Mouse (Mus musculus) liver, adult 2 months (tissue): ENCODE measurements at regions not wholly inside any gene's neighbourhood (a gene's known extent, or its start where the extent isn't known, plus 50 kb on each side); places are given as distances from the start of the nearest gene placed in this dataset.

Source experiments
- DNase-seq: peaks from one replicate; pipeline ENCODE4 v3.0.0-alpha.2; 2011; ENCODE audit warnings: low read depth, low spot score; ENCODE audit errors: extremely low read depth
- H3K27ac ChIP-seq: fragments of 200-500 bp; replicated peaks from 2 replicates; pipeline ENCODE4 v1.5.1; 2012; ENCODE audit warnings: low read depth, mild to moderate bottlenecking, control low read depth, inconsistent platforms, low read length; ENCODE audit not compliant: insufficient read depth
- H3K27me3 ChIP-seq: fragments of 200-500 bp; 2 replicates; pipeline ENCODE4 v1.6.1; 2012; ENCODE audit warnings: mild to moderate bottlenecking, moderate library complexity, low read length, inconsistent platforms; ENCODE audit not compliant: control insufficient read depth, insufficient read depth
- H3K36me3 ChIP-seq: fragments of 200-500 bp; 2 replicates; pipeline ENCODE4 v1.6.1; 2012; ENCODE audit warnings: low read length, inconsistent platforms; ENCODE audit not compliant: control insufficient read depth, insufficient read depth
- H3K4me1 ChIP-seq: fragments of 200-500 bp; 2 replicates; pipeline ENCODE4 v1.6.1; 2011; ENCODE audit warnings: low read length; ENCODE audit not compliant: control insufficient read depth, insufficient read depth
- H3K4me3 ChIP-seq: fragments of 200-500 bp; 2 replicates; pipeline ENCODE4 v1.5.1; 2011; ENCODE audit warnings: low read depth, mild to moderate bottlenecking, control low read depth, low read length, moderate library complexity; ENCODE audit not compliant: insufficient read depth
- H3K79me2 ChIP-seq: fragments of 200-500 bp; 2 replicates; pipeline ENCODE4 v1.6.1; 2012; ENCODE audit warnings: inconsistent platforms, mild to moderate bottlenecking, low read length, moderate library complexity; ENCODE audit not compliant: control insufficient read depth, insufficient read depth
- H3K9ac ChIP-seq: fragments of 200-500 bp; 2 replicates; pipeline ENCODE4 v1.6.1; 2012; ENCODE audit warnings: low read depth, mild to moderate bottlenecking, control low read depth, inconsistent platforms, low read length
- CTCF ChIP-seq: fragments of 200-500 bp; IDR thresholded peaks from 2 replicates; pipeline ENCODE4 v1.5.1; 2011; ENCODE audit warnings: low read depth, low read length, control low read depth
- POLR2A ChIP-seq: fragments of 200-500 bp; IDR thresholded peaks from 2 replicates; pipeline ENCODE4 v1.6.1; 2011; ENCODE audit warnings: low read length, control low read depth; ENCODE audit not compliant: insufficient read depth; ENCODE audit errors: extremely low read depth
- WGBS: fragments of 180-500 bp; shearing (Covaris S2); methylation state at CpG from one replicate; pipeline ENCODE4 v1.1.7; 2018; 5-methylcytosine and 5-hydroxymethylcytosine counted together

GRCm38 (mm10) chr2:82508595-82508994, 434.8 kb upstream of the Fsip2 start:
- DNase-seq: no peak
- 54% methylated on average over 1 of the region's 1 CpGs for WGBS

DNA sequence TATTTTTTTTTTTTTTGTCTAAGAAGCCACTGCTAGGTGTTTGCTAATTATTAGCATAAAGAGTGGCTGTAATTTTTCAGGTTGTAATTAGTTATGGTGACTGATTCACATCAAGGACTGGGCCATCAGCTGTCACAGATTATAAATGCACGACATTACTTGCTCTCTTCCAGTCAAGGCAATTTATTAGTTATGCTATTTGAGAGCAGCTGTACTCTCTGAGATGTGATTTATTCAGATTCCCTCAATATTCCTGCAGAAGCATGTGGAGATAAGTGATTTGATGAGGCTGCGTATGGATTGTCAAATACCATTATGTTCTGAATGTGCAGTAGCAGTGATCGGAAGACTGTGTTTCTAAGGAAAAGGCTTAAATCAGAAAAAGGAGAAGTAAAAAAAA, 428.3 kb upstream of the Fsip2 start:
- DNase-seq: no peak
- Histone ChIP-seq H3K4me1 (no peaks in the 10 kb centered on the region), H3K4me3 (no peak overlapping the region), H3K9ac (no peak overlapping the region), H3K36me3 (no peaks in the 10 kb centered on the region), H3K27me3 (no peaks in the 10 kb centered on the region), H3K79me2 (no peaks in the 10 kb centered on the region), H3K27ac (no peak overlapping the region)
- whole genome bisulfite sequencing: 88% methylated on average over 3 of the region's 3 CpGs
- TF ChIP-seq POLR2A: no peak
- no peak for TF ChIP-seq CTCF

More at GRCm38 (mm10) chr2:82508595-82508994, 434.8 kb upstream of the Fsip2 start:
- H3K4me1 ChIP-seq: no peaks in the 10 kb centered on the region
- H3K9ac ChIP-seq: no peak overlapping the region
- no peak for TF ChIP-seq CTCF
- TF ChIP-seq POLR2A: no peak
- H3K79me2 ChIP-seq: no peaks in the 10 kb centered on the region
- H3K36me3 ChIP-seq: no peaks in the 10 kb centered on the region
- H3K27me3 ChIP-seq: no peaks in the 10 kb centered on the region
- no peak overlapping the region for H3K4me3 ChIP-seq
- no peak overlapping the region for H3K27ac ChIP-seq

DNA sequence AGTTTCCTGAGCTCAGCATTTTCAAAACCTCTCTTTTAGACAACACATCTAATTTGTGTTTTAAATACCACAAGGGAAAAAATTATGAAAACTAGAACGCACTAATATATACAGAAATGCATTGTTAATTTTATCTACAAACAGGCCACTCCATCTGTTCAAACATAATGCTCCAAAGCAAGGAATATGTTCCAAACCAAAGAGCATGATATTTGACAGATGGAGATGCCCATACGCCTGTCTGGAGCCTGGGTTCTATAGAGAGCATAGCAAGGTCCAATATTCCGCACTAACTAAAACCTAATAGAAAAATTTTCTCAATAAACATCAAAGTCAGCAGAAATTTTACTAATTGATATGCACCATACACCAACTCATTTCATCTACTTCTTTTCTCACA, 423.5 kb upstream of the Fsip2 start:
- no peak for TF ChIP-seq POLR2A
- no peak for TF ChIP-seq CTCF
- Histone ChIP-seq H3K79me2 (no peaks in the 10 kb centered on the region), H3K4me3 (no peak overlapping the region), H3K9ac (no peak overlapping the region), H3K4me1 (no peaks in the 10 kb centered on the region), H3K36me3 (no peaks in the 10 kb centered on the region), H3K27me3 (no peaks in the 10 kb centered on the region), H3K27ac (no peak overlapping the region)
- 87% methylated on average over 3 of the region's 3 CpGs for WGBS
- no peak for DNase-seq

DNA sequence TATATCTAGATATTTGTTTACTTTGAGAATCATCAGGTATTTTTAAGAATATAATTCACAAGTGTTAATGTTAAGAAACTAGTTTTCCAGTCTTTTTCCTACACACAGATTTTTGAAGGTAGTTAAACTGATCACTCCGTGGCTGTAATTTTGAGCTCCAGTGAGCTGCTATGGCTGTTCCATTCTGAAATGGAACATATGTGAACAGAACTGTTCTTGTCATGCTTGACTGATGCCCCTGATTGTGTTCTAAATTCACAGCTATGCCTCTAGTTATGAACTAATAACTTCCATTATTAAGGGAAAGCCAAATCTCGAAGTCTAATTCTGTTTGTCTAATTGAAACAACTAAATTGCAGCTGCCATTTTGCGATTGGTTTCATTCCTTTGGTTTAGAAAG, 404.5 kb upstream of the Fsip2 start:
- Histone ChIP-seq H3K27ac (no peak overlapping the region), H3K4me1 (no peaks in the 10 kb centered on the region), H3K27me3 (no peaks in the 10 kb centered on the region), H3K9ac (no peak overlapping the region), H3K4me3 (no peak overlapping the region), H3K36me3 (no peaks in the 10 kb centered on the region), H3K79me2 (no peaks in the 10 kb centered on the region)
- TF ChIP-seq POLR2A (no peak), CTCF (no peak)
- no peak for DNase-seq
- 82% methylated on average over 3 of the region's 3 CpGs for WGBS

DNA sequence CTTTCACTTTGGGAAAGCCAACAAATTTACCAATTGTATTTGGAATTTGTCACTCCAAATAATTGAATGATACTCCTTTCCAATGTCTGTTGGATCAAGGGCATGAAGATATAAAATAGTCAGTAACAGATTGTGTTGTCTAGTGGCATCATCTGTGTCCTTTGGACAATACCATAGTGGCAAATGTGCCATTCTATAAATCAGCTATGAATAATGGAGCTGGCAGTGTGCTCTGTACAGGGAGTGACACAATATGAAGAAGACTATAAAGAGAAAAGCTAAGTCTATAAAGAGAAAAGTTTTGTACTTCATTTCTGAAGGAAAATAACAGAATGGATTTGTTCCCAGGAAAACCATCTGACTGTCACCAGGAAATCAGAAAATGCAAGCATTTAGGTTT, 402.8 kb upstream of the Fsip2 start:
- Histone ChIP-seq H3K27ac (no peak overlapping the region), H3K9ac (no peak overlapping the region), H3K4me1 (no peaks in the 10 kb centered on the region), H3K79me2 (no peaks in the 10 kb centered on the region), H3K4me3 (no peak overlapping the region), H3K27me3 (no peaks in the 10 kb centered on the region), H3K36me3 (no peaks in the 10 kb centered on the region)
- no peak for TF ChIP-seq POLR2A
- no peak for TF ChIP-seq CTCF
- no peak for DNase-seq

GRCm38 (mm10) chr2:82570358-82570757, 373.1 kb upstream of the Fsip2 start:
- Histone ChIP-seq H3K27ac (no peak overlapping the region), H3K79me2 (no peaks in the 10 kb centered on the region), H3K4me3 (no peak overlapping the region), H3K27me3 (no peaks in the 10 kb centered on the region), H3K9ac (no peak overlapping the region), H3K4me1 (no peaks in the 10 kb centered on the region), H3K36me3 (no peaks in the 10 kb centered on the region)
- DNase-seq: no peak
- TF ChIP-seq CTCF: peak; percentile 14; the same call in 1 of the 2 replicates
- TF ChIP-seq POLR2A: no peak
